Mouse (Mus musculus): Measurements from ENCODE around the gene Arid3c. TPM values are rescaled to one million over a fixed set of nuclear protein-coding genes. Genes with fewer than 3 reads are reported as not detected.

The Arid3c gene
- total RNA-seq, 4 experiments from 2014 or later: not detected

GRCm38 (mm10) chr4:41745021-41745420, 14.1 kb upstream of the Arid3c start:
- no peak for DNase-seq (ENCODE audit: low spot score in 2 of 2)

GRCm38 (mm10) chr4:41744131-41744530, 13.2 kb upstream of the Arid3c start:
- DNase-seq (ENCODE audit: low spot score in 2 of 2): no peak

GRCm38 (mm10) chr4:41741158-41741560, 10.2 kb upstream of the Arid3c start:
- peak; percentile 92 to 93 for DNase-seq (ENCODE audit: low spot score in 2 of 2)

- DNase-seq (ENCODE audit: low spot score in 2 of 2): peak; percentile 65 to 75
Measured at GRCm38 (mm10) chr4:41740380-41741157, 9.6 kb upstream of the Arid3c start.

- no peak for DNase-seq (ENCODE audit: low spot score in 2 of 2)
Measured at GRCm38 (mm10) chr4:41739260-41739659, 8.3 kb upstream of the Arid3c start.

- no peak for DNase-seq (ENCODE audit: low spot score in 2 of 2)
Measured at GRCm38 (mm10) chr4:41738256-41738603, 7.3 kb upstream of the Arid3c start.

- peak in 1 of 2 experiments; percentile 85 for DNase-seq (ENCODE audit: low spot score in 2 of 2)
Measured at GRCm38 (mm10) chr4:41737602-41738255, 6.8 kb upstream of the Arid3c start.

- no peak for DNase-seq (ENCODE audit: low spot score in 2 of 2)
Measured at GRCm38 (mm10) chr4:41726826-41727621, 3.9 kb downstream of the Arid3c start.

GRCm38 (mm10) chr4:41722918-41723351, 8.0 kb downstream of the Arid3c start, which contains the start of gene Dctn3:
Gene Dctn3 (minus strand): TSS chr4:41723170.
- peak; percentile 93 to 95 for DNase-seq (ENCODE audit: low spot score in 2 of 2)

GRCm38 (mm10) chr4:41716834-41717233, 14.1 kb downstream of the Arid3c start:
- DNase-seq (ENCODE audit: low spot score in 2 of 2): no peak

GRCm38 (mm10) chr4:41715596-41715995, 15.3 kb downstream of the Arid3c start:
- DNase-seq (ENCODE audit: low spot score in 2 of 2): peak in 1 of 2 experiments; percentile 49

GRCm38 (mm10) chr4:41715082-41715481, 15.9 kb downstream of the Arid3c start:
- DNase-seq (ENCODE audit: low spot score in 2 of 2): no peak

GRCm38 (mm10) chr4:41714276-41714675, 16.7 kb downstream of the Arid3c start:
- peak; percentile 71 to 75 for DNase-seq (ENCODE audit: low spot score in 2 of 2)

GRCm38 (mm10) chr4:41713197-41714067, 17.5 kb downstream of the Arid3c start, which contains the start of gene Rpp25l:
Gene Rpp25l (minus strand): TSS chr4:41713534.
- DNase-seq (ENCODE audit: low spot score in 2 of 2): peak; percentile 68 to 74

- DNase-seq (ENCODE audit: low spot score in 2 of 2): no peak
Measured at GRCm38 (mm10) chr4:41712421-41713196, 18.3 kb downstream of the Arid3c start.

GRCm38 (mm10) chr4:41711705-41712375, 19.1 kb downstream of the Arid3c start:
- peak in 1 of 2 experiments; percentile 46 for DNase-seq (ENCODE audit: low spot score in 2 of 2)

- no peak for DNase-seq (ENCODE audit: low spot score in 2 of 2)
Measured at GRCm38 (mm10) chr4:41710229-41710628, 20.7 kb downstream of the Arid3c start.

GRCm38 (mm10) chr4:41708192-41708745, 22.7 kb downstream of the Arid3c start:
- DNase-seq (ENCODE audit: low spot score in 2 of 2): no peak

GRCm38 (mm10) chr4:41707011-41707535, 23.9 kb downstream of the Arid3c start:
- DNase-seq (ENCODE audit: low spot score in 2 of 2): peak; percentile 69 to 75

Data from layer of hippocampus, adult 8-10 months (tissue).